Mouse (Mus musculus) liver, embryonic 14.5 days (tissue): ENCODE data around the gene Wbp1l.

Source experiments
- CTCF ChIP-seq: IDR thresholded peaks from 2 replicates; pipeline ENCODE4 v1.5.1; 2016; ENCODE audit warnings: antibody characterized with exemption, low read depth, control low read depth
- EP300 ChIP-seq: IDR thresholded peaks from 2 replicates; pipeline ENCODE4 v1.6.1; 2016; ENCODE audit warnings: antibody characterized with exemption, low read depth

DNA sequence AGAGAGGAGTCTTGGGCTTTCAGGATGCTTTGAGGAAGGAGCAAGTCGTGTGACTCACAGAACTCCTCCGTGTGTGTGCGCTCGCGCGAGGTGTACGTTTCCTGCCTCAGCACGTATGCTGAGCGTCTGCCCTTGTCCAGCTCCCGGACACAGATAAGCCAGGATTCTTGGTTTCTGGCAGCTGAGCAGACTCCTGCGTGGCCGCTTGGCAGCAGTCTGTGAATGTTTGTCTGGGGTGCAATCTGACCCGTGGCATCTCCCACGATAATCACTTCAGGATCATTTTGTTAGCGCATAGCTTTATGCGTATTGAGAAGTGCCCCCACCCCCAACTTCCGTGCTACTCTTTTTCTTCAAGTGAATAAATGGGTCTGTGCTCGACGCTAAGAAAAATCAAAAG lies 20.1 kb downstream of the Wbp1l start:
- TF ChIP-seq CTCF (no peak), EP300 (no peak)
